In the genomic region with DNA sequence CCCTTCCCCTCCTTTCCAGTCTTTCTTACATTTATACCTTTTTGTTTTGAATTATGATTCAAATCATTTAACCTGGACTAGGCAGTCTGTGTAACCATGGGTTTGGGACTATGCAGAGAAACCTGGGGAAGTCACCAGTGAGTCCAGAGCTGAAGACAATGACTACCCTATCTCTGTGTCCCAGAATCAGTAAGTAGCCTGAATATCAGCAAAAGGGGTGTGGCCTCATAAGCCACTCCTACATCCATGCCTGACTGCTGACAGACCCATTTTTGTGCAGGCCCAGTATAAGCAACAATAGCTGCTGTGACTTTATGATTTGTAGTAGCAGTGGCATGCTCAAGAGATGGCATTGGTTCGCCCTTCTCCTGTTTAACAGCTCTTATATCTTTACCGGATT, we compare ENCODE assay signal across 21 mouse cellular contexts. TPM values are rescaled to one million over a fixed set of nuclear protein-coding genes. Genes with fewer than 3 reads are reported as not detected.
DNase-seq lines count a peak whose midpoint lies in the region; ATAC-seq and TF ChIP-seq lines count a peak whose summit lies in the region.
"Had no signal": no experiment of that assay in that cellular context is flagged by ENCODE, and none has a peak within 500 bp of the region (broad histone marks: within the 10 kb centered on the region; RNA-seq: fewer than 3 reads in every experiment).

No protein-coding gene starts in this region.

- no peaks in the 10 kb centered on the region for H3K27me3 ChIP-seq in MEL (ENCODE audit: control insufficient read depth in 1 of 2, insufficient read depth in 2 of 2, low read length in 2 of 2)
- H3K27me3 ChIP-seq in liver, embryonic 13.5 days: no peaks in the 10 kb centered on the region
- H3K27me3 ChIP-seq in hindbrain, embryonic 14.5 days (ENCODE audit: control insufficient read depth, insufficient read depth, low read length): no peaks in the 10 kb centered on the region
- no peaks in the 10 kb centered on the region for H3K27me3 ChIP-seq in intestine, postnatal 0 days (replicated peaks; ENCODE audit: control insufficient read depth, insufficient read depth, low read length)
- H3K27me3 ChIP-seq: CH12.LX; embryonic facial prominence, embryonic 15.5 days; hindbrain, embryonic 15.5 days had no signal

- peak; percentile 42 for DNase-seq in MEL (ENCODE audit: low read depth, low spot score)
- DNase-seq in c-Kit-positive CD71-positive TER-119-negative erythroid progenitor cells, embryonic 14.5 days (ENCODE audit: low read depth): peak; percentile 32
- DNase-seq in liver, embryonic 13.5 days: peak; percentile 21
- no peak for DNase-seq in hindbrain, embryonic 14.5 days (ENCODE audit: low spot score)
- DNase-seq in lung, postnatal 14 days: no peak
- DNase-seq: adrenal gland, postnatal 14 days; cerebellum, adult 18-20 months; cerebellum, adult 9-11 months; embryo, embryonic 11 days; gastrocnemius, postnatal 36 days; heart, adult 18-20 months had no signal

- no peak overlapping the region for H3K27ac ChIP-seq in MEL (ENCODE audit: control insufficient read depth, low read depth, low read length)
- no peak overlapping the region for H3K27ac ChIP-seq in liver, embryonic 13.5 days
- H3K27ac ChIP-seq in hindbrain, embryonic 14.5 days: no peak overlapping the region
- H3K27ac ChIP-seq in intestine, postnatal 0 days (ENCODE audit: low read depth, low read length): no peak overlapping the region
- H3K27ac ChIP-seq: embryonic facial prominence, embryonic 15.5 days; forebrain, embryonic 10.5 days; hindbrain, embryonic 10.5 days; hindbrain, embryonic 15.5 days had no signal

- no peak for TF ChIP-seq POLR2A in MEL (IDR thresholded peaks at IDR 0.05; ENCODE audit: control insufficient read depth in 1 of 2, insufficient read depth in 1 of 2, low read depth in 1 of 2, low read length in 2 of 2, poor library complexity in 1 of 2)

- H3K4me3 ChIP-seq in MEL (ENCODE audit: control insufficient read depth in 1 of 2, insufficient read depth in 1 of 2, low read depth in 2 of 2, low read length in 2 of 2): no peak overlapping the region
- H3K4me3 ChIP-seq in liver, embryonic 13.5 days (replicated peaks): no peak overlapping the region
- no peak overlapping the region for H3K4me3 ChIP-seq in hindbrain, embryonic 14.5 days (replicated peaks; ENCODE audit: low read length)
- H3K4me3 ChIP-seq in intestine, postnatal 0 days (ENCODE audit: low read depth, low read length): no peak overlapping the region
- H3K4me3 ChIP-seq: embryonic facial prominence, embryonic 15.5 days; erythroblast, embryonic 14.5 days; forebrain, embryonic 10.5 days; hindbrain, embryonic 10.5 days; hindbrain, embryonic 15.5 days had no signal

- no peaks in the 10 kb centered on the region for H3K36me3 ChIP-seq in MEL (ENCODE audit: control insufficient read depth in 1 of 2, insufficient read depth in 2 of 2, low read length in 2 of 2)
- no peaks in the 10 kb centered on the region for H3K36me3 ChIP-seq in liver, embryonic 13.5 days
- H3K36me3 ChIP-seq in hindbrain, embryonic 14.5 days (replicated peaks; ENCODE audit: control insufficient read depth, insufficient read depth): no peaks in the 10 kb centered on the region
- no peaks in the 10 kb centered on the region for H3K36me3 ChIP-seq in intestine, postnatal 0 days (ENCODE audit: control insufficient read depth, insufficient read depth)
- H3K36me3 ChIP-seq: embryonic facial prominence, embryonic 15.5 days; forebrain, embryonic 10.5 days; hindbrain, embryonic 10.5 days; hindbrain, embryonic 15.5 days had no signal

- H3K79me2 ChIP-seq in MEL (ENCODE audit: control insufficient read depth, insufficient read depth, low read length, poor library complexity): no peaks in the 10 kb centered on the region

- 58% methylated on average over 2 of the region's 2 CpGs for WGBS in liver, embryonic 13.5 days (ENCODE audit: insufficient replicate concordance)
- WGBS in hindbrain, embryonic 14.5 days: 92% methylated on average over 2 of the region's 2 CpGs
- WGBS in intestine, postnatal 0 days: 82% methylated on average over 2 of the region's 2 CpGs

- H3K4me1 ChIP-seq in MEL (ENCODE audit: control insufficient read depth in 1 of 2, insufficient read depth in 2 of 2, low read length in 2 of 2): no peaks in the 10 kb centered on the region
- peaks cover 3% of the 10 kb centered on the region; the same call in 1 of the 2 replicates for H3K4me1 ChIP-seq in liver, embryonic 13.5 days (replicated peaks)
- no peaks in the 10 kb centered on the region for H3K4me1 ChIP-seq in hindbrain, embryonic 14.5 days (replicated peaks; ENCODE audit: control insufficient read depth, insufficient read depth, low read length)
- H3K4me1 ChIP-seq in intestine, postnatal 0 days (replicated peaks; ENCODE audit: control insufficient read depth, insufficient read depth, low read length): no peaks in the 10 kb centered on the region
- H3K4me1 ChIP-seq: embryonic facial prominence, embryonic 15.5 days; forebrain, embryonic 10.5 days; hindbrain, embryonic 15.5 days had no signal

- H3K9ac ChIP-seq in MEL (ENCODE audit: control insufficient read depth, low read depth, low read length, poor library complexity, severe bottlenecking): no peak overlapping the region
- H3K9ac ChIP-seq in liver, embryonic 13.5 days: no peak overlapping the region
- H3K9ac ChIP-seq in hindbrain, embryonic 14.5 days: no peak overlapping the region
- no peak overlapping the region for H3K9ac ChIP-seq in intestine, postnatal 0 days (ENCODE audit: low read depth, low read length)
- H3K9ac ChIP-seq: embryonic facial prominence, embryonic 15.5 days; hindbrain, embryonic 15.5 days had no signal

- no peak overlapping the region for H3K4me2 ChIP-seq in liver, embryonic 13.5 days
- no peak overlapping the region for H3K4me2 ChIP-seq in hindbrain, embryonic 14.5 days (replicated peaks)
- H3K4me2 ChIP-seq in intestine, postnatal 0 days (replicated peaks; ENCODE audit: low read depth): no peak overlapping the region
- H3K4me2 ChIP-seq: embryonic facial prominence, embryonic 15.5 days; heart, embryonic 11.5 days; hindbrain, embryonic 15.5 days had no signal

- peak; percentile 80 for ATAC-seq in liver, embryonic 13.5 days (ENCODE audit: low read depth)
- ATAC-seq in megakaryocyte progenitor cell, adult 5-6 weeks (replicated peaks; ENCODE audit: poor library complexity): peak; percentile 77
- no peak for ATAC-seq in hindbrain, embryonic 14.5 days (ENCODE audit: low FRiP score)
- ATAC-seq in intestine, postnatal 0 days: no peak
- ATAC-seq: forebrain, embryonic 14.5 days had no signal

- TF ChIP-seq CTCF in MEL (IDR thresholded peaks at IDR 0.05 in 2 of 3, conservative IDR thresholded peaks at IDR 0.05 in 1 of 3; ENCODE audit: control insufficient read depth in 1 of 3, insufficient read depth in 1 of 3, low read depth in 2 of 3, low read length in 3 of 3, poor library complexity in 1 of 3, severe bottlenecking in 1 of 3): no peak
- no peak for TF ChIP-seq CTCF in intestine, postnatal 0 days (IDR thresholded peaks at IDR 0.05; ENCODE audit: low read depth)

- no peak for TF ChIP-seq RAD21 in MEL (IDR thresholded peaks at IDR 0.05; ENCODE audit: low read depth, low read length)

- H3K9me3 ChIP-seq in MEL (replicated peaks; ENCODE audit: insufficient read depth, low read length): no peaks in the 10 kb centered on the region
- H3K9me3 ChIP-seq in liver, embryonic 13.5 days (replicated peaks): no peaks in the 10 kb centered on the region
- H3K9me3 ChIP-seq in hindbrain, embryonic 14.5 days (ENCODE audit: control insufficient read depth, low read length): peaks cover 2% of the 10 kb centered on the region; the same call in 1 of the 2 replicates
- H3K9me3 ChIP-seq in intestine, postnatal 0 days (ENCODE audit: control insufficient read depth): no peaks in the 10 kb centered on the region
- H3K9me3 ChIP-seq: embryonic facial prominence, embryonic 15.5 days had no signal

- TF ChIP-seq EP300 in MEL (IDR thresholded peaks at IDR 0.05; ENCODE audit: low read depth in 1 of 2, low read length in 2 of 2): no peak

TF ChIP-seq in MEL, 35 proteins besides CTCF, POLR2A, EP300 and RAD21 (continues in another document):
- TF ChIP-seq ELF1 (IDR thresholded peaks at IDR 0.05; ENCODE audit: low read depth, low read length) (no peak), ZMIZ1 (IDR thresholded peaks at IDR 0.05; ENCODE audit: low read depth, low read length) (no peak), KAT2A (conservative IDR thresholded peaks at IDR 0.05; ENCODE audit: low read depth, low read length) (no peak), JUND (IDR thresholded peaks at IDR 0.05; ENCODE audit: low read depth, low read length) (no peak), BHLHE40 (IDR thresholded peaks at IDR 0.05; ENCODE audit: borderline replicate concordance, low read depth, low read length) (no peak), E2F4 (IDR thresholded peaks at IDR 0.05; ENCODE audit: borderline replicate concordance, low read depth, low read length) (no peak), SIN3A (IDR thresholded peaks at IDR 0.05; ENCODE audit: low read length) (no peak), MAZ (IDR thresholded peaks at IDR 0.05; ENCODE audit: low read depth, low read length) (no peak), GABPA (IDR thresholded peaks at IDR 0.05; ENCODE audit: low read depth, low read length) (no peak), POLR2AphosphoS5 (IDR thresholded peaks at IDR 0.05; ENCODE audit: borderline replicate concordance, low read depth, low read length) (no peak), MYC (IDR thresholded peaks at IDR 0.05; ENCODE audit: low read depth, low read length) (no peak), CHD2 (IDR thresholded peaks at IDR 0.05; ENCODE audit: low read length) (no peak), RCOR1 (IDR thresholded peaks at IDR 0.05; ENCODE audit: low read depth, low read length) (no peak), MAX (IDR thresholded peaks at IDR 0.05; ENCODE audit: low read length) (no peak), HCFC1 (IDR thresholded peaks at IDR 0.05; ENCODE audit: low read depth, low read length) (no peak), UBTF (IDR thresholded peaks at IDR 0.05; ENCODE audit: borderline replicate concordance, insufficient read depth, low read depth, low read length) (no peak), USF2 (IDR thresholded peaks at IDR 0.05; ENCODE audit: borderline replicate concordance in 1 of 2, insufficient read depth in 1 of 2, low read depth in 1 of 2, low read length in 2 of 2) (no peak), MEF2A (IDR thresholded peaks at IDR 0.05; ENCODE audit: extremely low read depth, insufficient replicate concordance, low read depth, low read length, poor library complexity, severe bottlenecking) (no peak)

RNA-seq across cellular contexts. Expression of a gene that starts 11.2 kb away (rescaled TPM):
- total RNA-seq in MEL (2012; rRNA removed): 17.4 and 17.9 TPM in 2 replicates
- 10 to 100 TPM; 32.0 to 40.6 TPM for polyA plus RNA-seq in MEL (2012; ENCODE audit: insufficient read depth in 1 of 2, insufficient read length in 2 of 2, low read depth in 1 of 2, low replicate concordance in 2 of 2, missing spikeins in 1 of 2)
- 11.3 and 13.6 TPM in 2 replicates for polyA plus RNA-seq in liver, embryonic 13.5 days (2015; fragmentation: Nextera tagmentation; extraction: Ambion mirVana)
- 68.8 and 76.0 TPM in 2 replicates for total RNA-seq in megakaryocyte progenitor cell, adult 5-6 weeks (2015)
- 60.1 and 63.1 TPM in 2 replicates for total RNA-seq in megakaryocyte progenitor cell, adult 5-6 weeks (2017)
- 181 and 205 TPM in 2 replicates for polyA plus RNA-seq in hindbrain, embryonic 14.5 days (2014; fragmentation: Nextera tagmentation; extraction: Ambion mirVana)
- 37.3 and 40.8 TPM in 2 replicates for polyA plus RNA-seq in intestine, postnatal 0 days (2015; fragmentation: Nextera tagmentation; extraction: Ambion mirVana)

Comparison
In these comparisons a context has a peak if more than half of its experiments do, and no peak if none do; other contexts are left out.
1. DNase-seq: peak in MEL (single experiment), c-Kit-positive CD71-positive TER-119-negative erythroid progenitor cells, embryonic 14.5 days (single experiment) and liver, embryonic 13.5 days (single experiment); none in hindbrain, embryonic 14.5 days (single experiment) and lung, postnatal 14 days (single experiment).
2. ATAC-seq: peak in liver, embryonic 13.5 days (single experiment) and megakaryocyte progenitor cell, adult 5-6 weeks (single experiment); none in hindbrain, embryonic 14.5 days (single experiment) and intestine, postnatal 0 days (single experiment).